Mouse (Mus musculus) hindbrain, embryonic 16.5 days (tissue): Measurements from ENCODE around the gene A530032D15Rik. TPM values are rescaled to one million over a fixed set of nuclear protein-coding genes. Genes with fewer than 3 reads are reported as not detected.
"Not testable (repeated sequence)": the region's sequence is repeated elsewhere in the genome, so short reads cannot be mapped to it uniquely, and the experiment has no call there.

ENCODE experiments used
- ATAC-seq: fragments of 200-750 bp; cut with Nextera tagmentation; 2 replicates; pipeline ENCODE4 v1.8.0; 2017; ENCODE audit warnings: moderate TSS enrichment, moderate library complexity
- H3K27ac ChIP-seq: fragments of 300-500 bp; sonication (generic); 2 replicates; pipeline ENCODE4 v1.5.1; 2014; ENCODE audit warnings: low read depth, mild to moderate bottlenecking, control low read depth, low read length, moderate library complexity
- H3K27me3 ChIP-seq: fragments of 300-500 bp; sonication (generic); replicated peaks from 2 replicates; pipeline ENCODE4 v1.6.1; 2014; ENCODE audit warnings: low read length; ENCODE audit not compliant: control insufficient read depth, insufficient read depth
- H3K36me3 ChIP-seq: fragments of 300-500 bp; sonication (generic); 2 replicates; pipeline ENCODE4 v1.6.1; 2014; ENCODE audit warnings: mild to moderate bottlenecking, low read length, moderate library complexity, mixed read lengths; ENCODE audit not compliant: control insufficient read depth, insufficient read depth
- H3K4me1 ChIP-seq: fragments of 300-500 bp; sonication (generic); 2 replicates; pipeline ENCODE4 v1.6.1; 2014; ENCODE audit warnings: low read depth, low read length; ENCODE audit not compliant: control insufficient read depth, insufficient read depth
- H3K4me2 ChIP-seq: fragments of 300-500 bp; sonication (generic); 2 replicates; pipeline ENCODE4 v1.6.1; 2014; ENCODE audit warnings: mild to moderate bottlenecking, low read length, control low read depth, moderate library complexity
- H3K4me3 ChIP-seq: fragments of 300-500 bp; sonication (generic); 2 replicates; pipeline ENCODE4 v1.5.1; 2014; ENCODE audit warnings: mild to moderate bottlenecking, low read length, control low read depth, moderate library complexity
- H3K9ac ChIP-seq: fragments of 300-500 bp; sonication (generic); 2 replicates; pipeline ENCODE4 v1.6.1; 2014; ENCODE audit warnings: low read depth, mild to moderate bottlenecking, control low read depth, low read length, moderate library complexity
- H3K9me3 ChIP-seq: fragments of 300-500 bp; sonication (generic); 2 replicates; pipeline ENCODE4 v1.6.1; 2014; ENCODE audit warnings: mild to moderate bottlenecking, low read length, moderate library complexity; ENCODE audit not compliant: control insufficient read depth
- WGBS: fragments of 180-500 bp; shearing (Covaris S2); extraction: QIAGEN DNeasy Blood & Tissue Kit; methylation state at CpG from one replicate; pipeline ENCODE4 v1.1.7; 2014; 5-methylcytosine and 5-hydroxymethylcytosine counted together
- polyA plus RNA-seq: library from polyadenylated mRNA; unstranded; fragments of >200 nt; fragmentation: Nextera tagmentation; extraction: Ambion mirVana; gene quantifications from 2 replicates; pipeline ENCODE4 v1.2.1, GENCODE M21; 2015

The A530032D15Rik gene
- polyA plus RNA-seq, 1 experiment from 2014 or later: not detected

- not testable (repeated sequence) for H3K9me3 ChIP-seq, H3K4me2 ChIP-seq, H3K27ac ChIP-seq, H3K9ac ChIP-seq, H3K36me3 ChIP-seq, H3K4me3 ChIP-seq, H3K27me3 ChIP-seq, H3K4me1 ChIP-seq, ATAC-seq
- 83% methylated on average over 1 of the region's 1 CpGs for WGBS
Measured at GRCm38 (mm10) chr1:85086211-85086610, 23.4 kb downstream of the A530032D15Rik start.

DNA sequence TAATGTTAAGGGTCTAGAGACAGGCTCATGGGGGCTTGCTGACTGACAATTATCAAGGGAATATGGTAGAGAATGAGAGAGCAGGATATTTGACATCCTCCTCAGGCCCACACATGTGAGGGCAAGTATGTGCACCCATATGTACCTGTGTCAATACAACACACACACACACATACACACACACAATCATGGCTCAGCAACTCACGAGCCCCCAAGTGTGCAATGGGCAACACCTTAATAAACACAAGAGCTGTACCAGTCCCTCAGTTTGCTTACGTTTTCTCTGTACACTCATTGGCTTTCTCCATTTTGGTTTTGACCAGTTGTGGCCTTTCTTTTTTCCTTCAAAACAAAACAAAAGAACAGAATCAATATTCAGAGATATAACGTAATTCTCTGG lies 24.9 kb downstream of the A530032D15Rik start:
- H3K4me3 ChIP-seq, H3K36me3 ChIP-seq, H3K9me3 ChIP-seq, H3K27ac ChIP-seq, H3K27me3 ChIP-seq, H3K9ac ChIP-seq, H3K4me1 ChIP-seq, ATAC-seq, H3K4me2 ChIP-seq: not testable (repeated sequence)
- WGBS: 64% methylated on average over 3 of the region's 3 CpGs

DNA sequence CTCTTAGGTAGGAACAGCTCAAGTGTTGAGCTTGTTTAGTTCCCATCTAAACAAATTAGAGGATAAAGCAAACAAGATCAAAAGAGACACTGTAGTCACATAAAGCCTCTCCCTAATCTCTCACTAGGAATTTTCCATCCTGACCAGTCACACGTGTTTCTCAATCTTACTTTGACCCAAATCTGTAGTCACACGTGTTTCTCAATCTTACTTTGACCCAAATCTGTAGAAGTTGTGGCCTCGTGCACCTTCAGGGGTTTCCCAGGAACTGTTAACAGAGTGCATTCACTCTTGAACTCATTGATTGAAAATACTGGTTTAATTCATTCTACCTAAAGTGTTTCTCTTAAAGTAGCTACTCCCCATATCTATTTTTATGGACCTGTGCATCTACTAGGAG lies 36.6 kb downstream of the A530032D15Rik start:
- not testable (repeated sequence) for H3K4me3 ChIP-seq, H3K27ac ChIP-seq, H3K27me3 ChIP-seq, H3K36me3 ChIP-seq, H3K4me1 ChIP-seq, ATAC-seq, H3K4me2 ChIP-seq, H3K9ac ChIP-seq, H3K9me3 ChIP-seq
- WGBS: 65% methylated on average over 3 of the region's 3 CpGs

- H3K9me3 ChIP-seq, H3K4me1 ChIP-seq, ATAC-seq, H3K36me3 ChIP-seq, H3K4me2 ChIP-seq, H3K27ac ChIP-seq, H3K4me3 ChIP-seq, H3K9ac ChIP-seq, H3K27me3 ChIP-seq: not testable (repeated sequence)
- 75% methylated on average over 3 of the region's 3 CpGs for WGBS
Measured at GRCm38 (mm10) chr1:85071690-85072089, 38.0 kb downstream of the A530032D15Rik start.

DNA sequence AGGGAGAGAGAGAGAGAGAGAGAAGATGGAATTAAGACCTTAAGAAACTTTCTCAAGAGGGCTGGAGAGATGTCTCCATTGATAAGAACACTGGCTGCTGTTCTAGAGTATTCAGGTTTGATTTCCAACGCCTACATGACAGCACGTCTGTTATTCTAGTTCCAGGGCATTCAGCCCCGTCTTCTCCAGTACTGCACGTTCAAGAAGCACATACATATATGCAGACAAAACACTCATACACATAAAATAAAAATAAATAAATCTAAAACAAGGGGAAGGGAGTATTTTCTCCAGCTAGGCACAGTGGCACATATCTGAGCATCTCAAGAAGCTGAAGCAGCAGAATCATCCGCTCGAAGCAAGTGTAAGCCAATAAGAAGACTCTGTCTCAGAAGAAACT lies 73.9 kb downstream of the A530032D15Rik start:
- not testable (repeated sequence) for H3K4me2 ChIP-seq, H3K9ac ChIP-seq, H3K36me3 ChIP-seq, H3K4me3 ChIP-seq, H3K27ac ChIP-seq, ATAC-seq, H3K4me1 ChIP-seq, H3K9me3 ChIP-seq, H3K27me3 ChIP-seq
- 69% methylated on average over 4 of the region's 6 CpGs for WGBS

GRCm38 (mm10) chr1:85034394-85034793 lies 75.3 kb downstream of the A530032D15Rik start:
- H3K9ac ChIP-seq, H3K27ac ChIP-seq, H3K27me3 ChIP-seq, H3K4me2 ChIP-seq, ATAC-seq, H3K36me3 ChIP-seq, H3K4me3 ChIP-seq, H3K9me3 ChIP-seq, H3K4me1 ChIP-seq: not testable (repeated sequence)
- 82% methylated on average over 3 of the region's 4 CpGs for WGBS

DNA sequence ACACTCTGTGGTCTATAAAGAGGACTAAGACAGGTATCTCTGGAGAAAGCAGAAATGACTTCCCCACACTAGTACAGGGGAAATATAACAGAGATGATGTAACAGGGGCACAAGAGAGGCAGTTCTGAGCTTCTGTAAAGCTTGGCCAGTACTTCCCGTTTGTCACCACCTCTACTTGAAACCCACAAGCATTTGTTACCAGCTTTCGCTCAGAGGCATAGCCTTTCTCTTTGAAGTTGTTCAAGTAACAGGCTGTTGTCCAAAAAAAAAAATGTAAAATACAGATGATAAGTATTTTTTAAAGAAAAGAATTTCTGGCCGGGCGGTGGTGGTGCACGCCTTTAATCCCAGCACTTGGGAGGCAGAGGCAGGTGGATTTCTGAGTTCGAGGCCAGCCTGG lies 76.0 kb downstream of the A530032D15Rik start:
- not testable (repeated sequence) for H3K4me2 ChIP-seq, ATAC-seq, H3K27me3 ChIP-seq, H3K9ac ChIP-seq, H3K9me3 ChIP-seq, H3K4me3 ChIP-seq, H3K27ac ChIP-seq, H3K36me3 ChIP-seq, H3K4me1 ChIP-seq
- WGBS: 94% methylated on average over 5 of the region's 6 CpGs

Other genes with a start within 250 kb of the A530032D15Rik start
- gene Slc16a14, start 174.7 kb downstream of the A530032D15Rik start, polyA plus RNA-seq: 10.3 and 15.0 TPM in 2 replicates
- gene Gm10553, start 9.7 kb downstream of the A530032D15Rik start, polyA plus RNA-seq: not detected in 2 replicates
- gene C130026I21Rik, start 160.7 kb upstream of the A530032D15Rik start, polyA plus RNA-seq: 0.20 and 0.26 TPM in 2 replicates